Comparison of ENCODE assay signal across 13 mouse cellular contexts in genomic region chr11:57984343-57984666, GRCm38 (mm10). TPM values are rescaled to one million over a fixed set of nuclear protein-coding genes. Genes with fewer than 3 reads are reported as not detected.
DNase-seq lines count a peak whose midpoint lies in the region; ATAC-seq and TF ChIP-seq lines count a peak whose summit lies in the region.
"Had no signal": no experiment of that assay in that cellular context is flagged by ENCODE, and none has a peak within 500 bp of the region (broad histone marks: within the 10 kb centered on the region; RNA-seq: fewer than 3 reads in every experiment).

No protein-coding gene starts in this region.

- intact Hi-C loops in gastrocnemius, adult 2 months (cut with DNase I), result no loop called here

- no peaks in the 10 kb centered on the region for H3K9me3 ChIP-seq in kidney, embryonic 15.5 days (replicated peaks)
- H3K9me3 ChIP-seq in embryonic facial prominence, embryonic 15.5 days (replicated peaks), result no peaks in the 10 kb centered on the region
- H3K9me3 ChIP-seq: forebrain, embryonic 13.5 days; hindbrain, embryonic 12.5 days; megakaryocyte, embryonic 14.5 days had no signal

- H3K4me2 ChIP-seq in kidney, embryonic 15.5 days, result no peak overlapping the region
- no peak overlapping the region for H3K4me2 ChIP-seq in embryonic facial prominence, embryonic 15.5 days (replicated peaks)
- H3K4me2 ChIP-seq: forebrain, embryonic 13.5 days; hindbrain, embryonic 12.5 days had no signal

- H3K36me3 ChIP-seq in kidney, embryonic 15.5 days, result no peaks in the 10 kb centered on the region
- H3K36me3 ChIP-seq in embryonic facial prominence, embryonic 15.5 days, result no peaks in the 10 kb centered on the region
- H3K36me3 ChIP-seq: hindbrain, embryonic 12.5 days had no signal

- no peak for ATAC-seq in kidney, embryonic 15.5 days (replicated peaks; ENCODE audit: low FRiP score)
- ATAC-seq in embryonic facial prominence, embryonic 15.5 days (ENCODE audit: insufficient number of reproducible peaks, low FRiP score, low TSS enrichment, low read depth), result no peak
- ATAC-seq in megakaryocyte-erythroid progenitor cell, adult 5-6 weeks (replicated peaks; ENCODE audit: low FRiP score, low TSS enrichment, poor library complexity, severe bottlenecking), result peak; percentile 35; the same call in 1 of the 2 replicates
- ATAC-seq in monocyte, adult 5-6 weeks (replicated peaks; ENCODE audit: insufficient number of reproducible peaks, low FRiP score, low TSS enrichment, poor library complexity, severe bottlenecking), result no peak
- ATAC-seq: forebrain, embryonic 13.5 days had no signal

- H3K4me1 ChIP-seq in kidney, embryonic 15.5 days, result peaks cover 25% of the 10 kb centered on the region
- peaks cover 8% of the 10 kb centered on the region for H3K4me1 ChIP-seq in embryonic facial prominence, embryonic 15.5 days
- H3K4me1 ChIP-seq: forebrain, embryonic 13.5 days; hindbrain, embryonic 12.5 days; megakaryocyte, embryonic 14.5 days had no signal

- no peak for TF ChIP-seq CTCF in gastrocnemius, adult 2 months (IDR thresholded peaks at IDR 0.05)

- no peak overlapping the region for H3K9ac ChIP-seq in kidney, embryonic 15.5 days
- no peak overlapping the region for H3K9ac ChIP-seq in embryonic facial prominence, embryonic 15.5 days
- H3K9ac ChIP-seq: forebrain, embryonic 13.5 days; hindbrain, embryonic 12.5 days had no signal

- WGBS in kidney, embryonic 15.5 days, result 61% methylated on average over 3 of the region's 3 CpGs
- 57% methylated on average over 3 of the region's 3 CpGs for WGBS in embryonic facial prominence, embryonic 15.5 days

- DNase-seq in gastrocnemius, adult 2 months, result no peak
- no peak for DNase-seq in gastrocnemius, postnatal 4 days (ENCODE audit: low spot score in 2 of 2)
- DNase-seq in kidney, postnatal 36 days, result no peak
- no peak for DNase-seq in thymus, postnatal 25 days
- DNase-seq: adrenal gland, postnatal 14 days; cerebellum, postnatal 14 days had no signal

- no peak overlapping the region for H3K4me3 ChIP-seq in gastrocnemius, adult 2 months
- no peak overlapping the region for H3K4me3 ChIP-seq in kidney, embryonic 15.5 days (replicated peaks)
- H3K4me3 ChIP-seq in embryonic facial prominence, embryonic 15.5 days (replicated peaks), result no peak overlapping the region
- H3K4me3 ChIP-seq: forebrain, embryonic 13.5 days; hindbrain, embryonic 12.5 days; megakaryocyte, embryonic 14.5 days had no signal

- 0 out of 2 replicates have a peak overlapping the region, but pooled peaks have one; percentile 57 for H3K27ac ChIP-seq in gastrocnemius, adult 2 months
- peak overlapping the region; percentile 70 for H3K27ac ChIP-seq in kidney, embryonic 15.5 days
- H3K27ac ChIP-seq in embryonic facial prominence, embryonic 15.5 days (replicated peaks), result 0 out of 2 replicates have a peak overlapping the region, but pooled peaks have one; percentile 55
- H3K27ac ChIP-seq: forebrain, embryonic 13.5 days; hindbrain, embryonic 12.5 days had no signal

- no peaks in the 10 kb centered on the region for H3K27me3 ChIP-seq in kidney, embryonic 15.5 days
- H3K27me3 ChIP-seq in embryonic facial prominence, embryonic 15.5 days, result no peaks in the 10 kb centered on the region
- H3K27me3 ChIP-seq: forebrain, embryonic 13.5 days; hindbrain, embryonic 12.5 days had no signal

RNA-seq across cellular contexts. Expression of gene Larp1, which starts 24.6 kb away (rescaled TPM):
- total RNA-seq in gastrocnemius, adult 2 months (2021), result 10 to 100 TPM; 90.4 to 98.4 TPM
- 10 to 100 TPM; 92.7 to 95.0 TPM for total RNA-seq in gastrocnemius, postnatal 4 days (2021)
- 17.7 and 19.3 TPM in 2 replicates for polyA plus RNA-seq in kidney, embryonic 15.5 days (2015; fragmentation: Nextera tagmentation; extraction: Ambion mirVana)
- polyA plus RNA-seq in embryonic facial prominence, embryonic 15.5 days (2015; fragmentation: Nextera tagmentation; extraction: Ambion mirVana), result 19.3 and 20.2 TPM in 2 replicates
- total RNA-seq in megakaryocyte-erythroid progenitor cell, adult 5-6 weeks (2014; fragmentation: Nextera tagmentation), result 138 and 152 TPM in 2 replicates
- 50.4 and 67.2 TPM in 2 replicates for total RNA-seq in megakaryocyte-erythroid progenitor cell, adult 5-6 weeks (2017)
- 26.3 to 50.9 TPM (median 33.5 TPM) in 3 replicates for total RNA-seq in monocyte, adult 5-6 weeks (2017)
